15 mouse cellular contexts compared by ENCODE assay signal in the genomic region with DNA sequence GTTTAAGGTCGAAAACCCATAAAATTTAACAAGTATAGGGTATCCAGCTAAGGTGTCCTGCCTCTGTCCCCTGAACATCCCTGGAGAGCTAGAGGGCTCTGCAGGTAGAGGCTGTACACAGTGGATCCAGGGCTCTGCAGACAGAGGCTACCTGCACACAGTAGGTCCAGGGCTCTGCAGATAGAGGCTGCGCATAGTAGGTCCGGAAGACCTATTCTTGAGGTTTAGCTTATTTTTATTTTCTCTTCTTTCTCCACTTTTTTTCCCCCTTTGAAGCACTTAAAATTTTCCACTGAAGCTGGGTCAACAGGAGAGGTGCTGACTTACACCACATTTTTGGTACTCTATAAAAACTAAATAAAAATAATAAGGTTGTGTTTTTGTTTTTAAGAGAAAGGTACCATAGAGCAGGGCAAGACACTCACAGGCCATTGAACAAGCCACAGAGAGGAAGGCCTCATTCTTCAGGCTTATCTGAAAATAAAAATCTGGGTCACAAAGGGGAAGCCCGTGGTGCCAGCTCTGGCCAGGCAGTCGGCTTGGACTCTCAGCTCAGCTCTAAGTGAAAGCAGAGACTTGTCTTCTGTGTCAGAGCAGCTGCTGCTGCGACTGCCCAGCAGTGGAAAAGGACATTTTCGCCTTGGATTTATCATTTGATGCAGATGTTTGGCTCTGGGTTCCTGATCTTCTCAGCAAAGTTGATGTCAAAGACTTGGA. TPM values are rescaled to one million over a fixed set of nuclear protein-coding genes. Genes with fewer than 3 reads are reported as not detected.
DNase-seq lines count a peak whose midpoint lies in the region; ATAC-seq and TF ChIP-seq lines count a peak whose summit lies in the region.
"Had no signal": no experiment of that assay in that cellular context is flagged by ENCODE, and none has a peak within 500 bp of the region (broad histone marks: within the 10 kb centered on the region; RNA-seq: fewer than 3 reads in every experiment).

No protein-coding gene starts in this region.

- no peaks in the 10 kb centered on the region for H3K79me2 ChIP-seq in heart, adult 2 months (replicated peaks; ENCODE audit: control insufficient read depth, insufficient read depth, low read length)

- H3K9ac ChIP-seq in heart, adult 2 months (ENCODE audit: low read depth, low read length) = no peak overlapping the region
- no peak overlapping the region for H3K9ac ChIP-seq in heart, embryonic 15.5 days
- H3K9ac ChIP-seq: embryonic facial prominence, embryonic 13.5 days; liver, embryonic 13.5 days had no signal

- no peak for TF ChIP-seq POLR2A in cerebellum, adult 2 months (IDR thresholded peaks at IDR 0.05; ENCODE audit: borderline replicate concordance, insufficient read depth, low read length)
- TF ChIP-seq POLR2A in heart, adult 2 months (IDR thresholded peaks at IDR 0.05; ENCODE audit: insufficient read depth, low read depth, low read length) = no peak

- no peak for TF ChIP-seq EP300 in heart, adult 2 months (IDR thresholded peaks at IDR 0.05; ENCODE audit: insufficient read depth, low read depth, low read length)

- ATAC-seq in heart, embryonic 15.5 days (replicated peaks; ENCODE audit: insufficient number of reproducible peaks, insufficient read depth, low FRiP score, low read depth) = no peak

- peaks cover 9% of the 10 kb centered on the region; the same call in 1 of the 2 replicates for H3K4me1 ChIP-seq in cerebellum, adult 2 months (ENCODE audit: control insufficient read depth, insufficient read depth, low read length)
- H3K4me1 ChIP-seq in heart, adult 2 months (ENCODE audit: control insufficient read depth, insufficient read depth, low read length) = peaks cover 15% of the 10 kb centered on the region
- peaks cover 22% of the 10 kb centered on the region; the same call in 1 of the 2 replicates for H3K4me1 ChIP-seq in heart, embryonic 10.5 days
- peaks cover 30% of the 10 kb centered on the region for H3K4me1 ChIP-seq in heart, embryonic 15.5 days (replicated peaks)
- no peaks in the 10 kb centered on the region for H3K4me1 ChIP-seq in hindbrain, embryonic 10.5 days (replicated peaks)
- H3K4me1 ChIP-seq: liver, embryonic 13.5 days had no signal

- no peak overlapping the region for H3K27ac ChIP-seq in cerebellum, adult 2 months (ENCODE audit: insufficient read depth, low read length)
- peak overlapping the region; percentile 43 for H3K27ac ChIP-seq in heart, adult 2 months
- no peak overlapping the region; the same call in 1 of the 2 replicates for H3K27ac ChIP-seq in heart, embryonic 10.5 days
- H3K27ac ChIP-seq in heart, embryonic 15.5 days = peak overlapping the region; percentile 57
- no peak overlapping the region for H3K27ac ChIP-seq in hindbrain, embryonic 10.5 days
- H3K27ac ChIP-seq: liver, embryonic 13.5 days had no signal

- no peaks in the 10 kb centered on the region; the same call in 1 of the 2 replicates for H3K27me3 ChIP-seq in cerebellum, adult 2 months (ENCODE audit: control insufficient read depth, insufficient read depth, low read length)
- no peaks in the 10 kb centered on the region for H3K27me3 ChIP-seq in heart, adult 2 months (ENCODE audit: control insufficient read depth, insufficient read depth, low read length)
- H3K27me3 ChIP-seq in heart, embryonic 10.5 days (ENCODE audit: insufficient read depth, poor library complexity, severe bottlenecking) = no peaks in the 10 kb centered on the region
- H3K27me3 ChIP-seq in heart, embryonic 15.5 days = no peaks in the 10 kb centered on the region
- no peaks in the 10 kb centered on the region for H3K27me3 ChIP-seq in hindbrain, embryonic 10.5 days (ENCODE audit: insufficient read depth, poor library complexity, severe bottlenecking)
- H3K27me3 ChIP-seq: embryonic facial prominence, embryonic 13.5 days; liver, embryonic 13.5 days had no signal

- no peak overlapping the region for H3K4me2 ChIP-seq in heart, embryonic 15.5 days
- H3K4me2 ChIP-seq: embryonic facial prominence, embryonic 13.5 days; liver, embryonic 13.5 days; midbrain, embryonic 11.5 days had no signal

- no peak overlapping the region for H3K4me3 ChIP-seq in cerebellum, adult 2 months (replicated peaks; ENCODE audit: insufficient read depth, low read depth, low read length)
- H3K4me3 ChIP-seq in heart, adult 2 months = no peak overlapping the region
- H3K4me3 ChIP-seq in heart, embryonic 10.5 days = no peak overlapping the region
- H3K4me3 ChIP-seq in heart, embryonic 15.5 days = no peak overlapping the region
- H3K4me3 ChIP-seq in hindbrain, embryonic 10.5 days = no peak overlapping the region
- H3K4me3 ChIP-seq: embryonic facial prominence, embryonic 13.5 days; liver, embryonic 13.5 days had no signal

- TF ChIP-seq CTCF in cerebellum, adult 2 months (IDR thresholded peaks at IDR 0.05; ENCODE audit: borderline replicate concordance, insufficient read depth, low read depth, low read length) = no peak
- TF ChIP-seq CTCF in heart, adult 2 months (IDR thresholded peaks at IDR 0.05) = no peak

- H3K9me3 ChIP-seq in heart, embryonic 10.5 days = no peaks in the 10 kb centered on the region
- no peaks in the 10 kb centered on the region for H3K9me3 ChIP-seq in heart, embryonic 15.5 days (replicated peaks)
- H3K9me3 ChIP-seq in hindbrain, embryonic 10.5 days = no peaks in the 10 kb centered on the region
- H3K9me3 ChIP-seq: embryonic facial prominence, embryonic 13.5 days; liver, embryonic 13.5 days had no signal

- H3K36me3 ChIP-seq in heart, adult 2 months (ENCODE audit: control insufficient read depth, insufficient read depth, low read length) = peaks cover 5% of the 10 kb centered on the region; the same call in 1 of the 2 replicates
- no peaks in the 10 kb centered on the region for H3K36me3 ChIP-seq in heart, embryonic 10.5 days
- no peaks in the 10 kb centered on the region for H3K36me3 ChIP-seq in heart, embryonic 15.5 days
- H3K36me3 ChIP-seq in hindbrain, embryonic 10.5 days = no peaks in the 10 kb centered on the region
- H3K36me3 ChIP-seq: embryonic facial prominence, embryonic 13.5 days; liver, embryonic 13.5 days had no signal

- intact Hi-C loops in heart, adult 2 months (cut with DNase I) = no loop called here

- 55% methylated on average over 7 of the region's 7 CpGs for WGBS in cerebellum, adult 2 months
- 56% methylated on average over 7 of the region's 7 CpGs for WGBS in heart, adult 2 months
- WGBS in heart, embryonic 10.5 days = 64% methylated on average over 7 of the region's 7 CpGs
- 66% methylated on average over 7 of the region's 7 CpGs for WGBS in heart, embryonic 15.5 days
- 80% methylated on average over 7 of the region's 7 CpGs for WGBS in hindbrain, embryonic 10.5 days

- DNase-seq in cerebellum, adult 2 months = peak; percentile 37 to 45
- DNase-seq in cerebellum, adult 11-12 months = no peak
- peak in 1 of 2 experiments; percentile 18 for DNase-seq in heart, adult 2 months
- DNase-seq in heart, embryonic 10.5 days (ENCODE audit: low spot score) = no peak
- DNase-seq in cerebellum, adult 9-11 months = peak; percentile 15
- DNase-seq in B cell, adult 2 months = no peak
- DNase-seq in hindbrain, embryonic 10.5 days (ENCODE audit: low spot score) = no peak
- DNase-seq: kidney, adult 2 months; kidney, postnatal 4 days; left cerebral cortex, postnatal 4 days; liver, embryonic 13.5 days; thymus, postnatal 25 days had no signal

RNA-seq across cellular contexts. Expression of a gene that starts 18.0 kb away (rescaled TPM):
- polyA plus RNA-seq in cerebellum, adult 2 months (2012; rRNA removed) = 0.05 TPM in 1 of 2 replicates, not detected in the other
- 1 to 10 TPM in 1 of 2 experiments, under 1 TPM in 1; 0.89 to 1.5 TPM for total RNA-seq in heart, adult 2 months (2021)
- 1.2 and 2.6 TPM in 2 replicates for polyA plus RNA-seq in heart, adult 2 months (2012; rRNA removed)
- 0.26 and 0.41 TPM in 2 replicates for polyA plus RNA-seq in heart, embryonic 10.5 days (2016; fragmentation: Nextera tagmentation; extraction: Ambion mirVana)
- 3.4 and 3.8 TPM in 2 replicates for polyA plus RNA-seq in heart, embryonic 15.5 days (2015; fragmentation: Nextera tagmentation; extraction: Ambion mirVana)
- polyA plus RNA-seq in hindbrain, embryonic 10.5 days (2016; fragmentation: Nextera tagmentation; extraction: Ambion mirVana) = 0.20 and 0.40 TPM in 2 replicates

Comparison
In these comparisons a context has a peak if more than half of its experiments do, and no peak if none do; other contexts are left out.
1. DNase-seq: peak in cerebellum, adult 2 months (2 of 2) and cerebellum, adult 9-11 months (single experiment); none in cerebellum, adult 11-12 months (single experiment), heart, embryonic 10.5 days (single experiment), B cell, adult 2 months (0 of 2) and hindbrain, embryonic 10.5 days (single experiment).
2. H3K27ac ChIP-seq: peak in heart, adult 2 months (single experiment) and heart, embryonic 15.5 days (single experiment); none in cerebellum, adult 2 months (single experiment), heart, embryonic 10.5 days (single experiment) and hindbrain, embryonic 10.5 days (single experiment).